Mouse (Mus musculus): Measurements from ENCODE around the gene Prss58.

The Prss58 gene

GRCm38 (mm10) chr6:40900287-40900686 is at the start of gene Prss58:
TSS of gene Prss58 (minus strand) at chr6:40900387.
- DNase-seq (ENCODE audit: low read depth, low spot score), result no peak

- DNase-seq (ENCODE audit: low read depth, low spot score), result no peak
These were observed 40.3 kb upstream of the Prss58 start, which contains the start of gene 1700074P13Rik for GRCm38 (mm10) chr6:40940457-40940856. TSS of gene 1700074P13Rik (minus strand) at chr6:40940557.

DNA sequence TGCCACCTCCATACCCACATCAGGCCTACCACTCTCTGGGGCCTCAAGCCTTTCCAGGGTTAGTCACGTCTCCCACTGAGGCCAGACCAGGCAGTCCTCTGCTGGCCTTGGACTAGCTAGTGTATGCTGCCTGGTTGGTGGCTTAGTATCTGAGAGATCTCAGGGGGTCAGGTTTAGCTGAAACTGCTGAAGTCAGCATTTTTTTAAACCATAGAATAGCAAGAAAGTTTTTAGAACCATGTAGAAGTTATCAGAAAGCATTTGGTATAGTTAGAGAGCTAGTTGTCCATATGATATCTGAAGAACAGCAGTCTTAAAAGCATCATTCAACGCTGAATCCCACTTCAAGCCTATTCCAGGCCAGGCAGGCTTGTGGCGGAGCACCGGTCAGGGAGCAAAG is 19.8 kb upstream of the Prss58 start:
- DNase-seq (ENCODE audit: low read depth, low spot score), result no peak

DNA sequence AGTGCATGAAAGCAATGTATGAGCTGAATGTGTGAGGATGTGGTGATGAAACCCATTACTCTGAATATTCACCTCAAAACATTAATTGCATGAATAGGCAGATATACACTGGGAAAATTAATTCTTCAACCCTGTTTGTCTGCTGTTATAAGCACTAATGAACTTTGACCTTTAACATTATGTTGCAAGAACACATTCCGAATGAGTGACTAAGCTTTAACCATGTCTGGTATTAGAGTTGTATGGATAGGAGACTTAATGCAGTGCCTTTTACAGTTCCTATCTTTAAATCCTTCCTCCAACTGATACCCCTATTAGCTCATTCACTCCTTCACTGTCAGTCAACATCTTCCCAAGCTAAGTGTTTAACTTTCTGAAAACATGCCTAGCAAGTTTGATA is 5.5 kb downstream of the Prss58 start:
- DNase-seq (ENCODE audit: low read depth, low spot score), result no peak

GRCm38 (mm10) chr6:40893577-40893976 is 6.6 kb downstream of the Prss58 start:
- no peak for DNase-seq (ENCODE audit: low read depth, low spot score)

DNA sequence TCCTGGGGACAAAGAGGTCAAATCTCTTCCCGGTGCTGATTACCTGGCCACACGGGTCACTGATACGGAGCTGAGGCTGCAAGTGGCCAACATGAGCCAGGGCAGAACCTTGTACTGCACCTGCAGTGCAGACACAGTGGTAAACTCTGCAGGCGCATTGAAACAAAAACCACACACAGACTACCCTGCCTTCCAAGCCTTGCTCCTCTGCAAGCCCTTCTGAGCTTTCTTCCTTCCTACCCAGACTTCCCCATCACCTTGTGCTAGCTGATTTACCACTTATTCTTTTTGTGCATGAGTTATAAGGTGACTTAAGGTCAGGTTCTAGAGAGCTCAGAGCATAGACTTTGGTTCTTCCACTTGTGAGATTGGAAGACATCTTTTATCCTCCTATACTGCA is 8.4 kb downstream of the Prss58 start:
- no peak for DNase-seq (ENCODE audit: low read depth, low spot score)

DNA sequence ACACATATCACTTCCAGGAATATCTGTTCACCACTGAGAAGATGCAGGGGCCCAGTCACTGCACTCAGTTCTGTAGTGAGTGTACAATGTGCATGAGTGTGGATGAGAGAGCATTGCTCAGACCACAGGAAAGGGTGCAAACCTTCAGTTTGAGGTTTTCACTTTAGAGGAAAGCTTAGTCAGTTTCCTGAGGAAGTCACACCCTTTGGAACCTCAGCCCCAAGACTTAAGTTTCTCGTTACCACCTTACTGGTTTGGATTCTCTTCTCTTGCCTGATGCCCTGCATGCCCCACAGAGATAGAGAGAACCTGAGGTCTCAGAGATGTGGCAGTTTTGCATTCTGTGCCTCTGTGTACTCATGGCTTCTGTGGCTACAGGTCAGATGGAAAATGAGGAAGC is 9.2 kb downstream of the Prss58 start:
- no peak for DNase-seq (ENCODE audit: low read depth, low spot score)

DNA sequence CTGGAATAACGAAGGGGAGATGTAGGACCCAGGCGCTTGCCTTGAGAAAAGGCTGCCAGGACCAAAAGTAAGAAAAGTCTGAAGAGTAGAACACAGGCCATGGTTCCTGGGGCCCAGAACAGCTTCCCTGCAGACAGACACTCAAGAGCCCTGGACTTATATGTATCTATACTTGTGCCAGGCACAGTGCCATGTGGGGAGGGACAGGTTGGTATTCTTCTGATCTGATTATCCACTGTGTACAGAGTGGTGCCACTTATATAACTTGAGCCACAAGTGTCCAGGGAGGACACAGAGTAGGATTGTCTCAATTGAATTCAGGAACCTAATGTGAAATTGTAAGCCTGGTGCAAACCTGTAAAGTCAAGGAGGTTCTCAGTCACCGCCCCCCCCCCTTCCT is 12.8 kb downstream of the Prss58 start, which contains the start of gene Moxd2:
Gene Moxd2, minus strand, starts transcription at position 101 of the 400 bp plus-strand sequence.
- DNase-seq (ENCODE audit: low read depth, low spot score), result no peak

DNA sequence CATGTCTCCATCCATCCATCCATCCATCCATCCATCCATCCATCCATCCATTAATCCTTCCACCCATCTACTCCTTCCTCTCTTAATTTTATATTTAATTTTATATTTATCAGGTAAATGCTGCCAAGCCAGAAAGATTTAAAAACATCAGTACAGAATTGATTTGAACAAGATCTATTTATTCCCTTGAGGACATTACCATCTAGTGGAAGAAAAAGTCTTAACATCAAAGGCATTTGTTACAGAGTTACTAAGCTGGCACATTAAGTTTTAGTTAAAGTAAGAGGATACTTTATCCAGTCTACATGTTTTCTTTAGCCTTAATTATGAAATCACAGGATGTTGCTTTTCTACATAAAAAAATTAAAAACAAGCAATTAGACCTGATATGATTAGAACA is 54.9 kb downstream of the Prss58 start:
- peak; percentile 1 for DNase-seq (ENCODE audit: low read depth, low spot score)
